Mouse (Mus musculus): ENCODE results near the gene Gm3952.

- TF ChIP-seq CTCF (IDR thresholded peaks at IDR 0.05; ENCODE audit: extremely low read depth, insufficient read depth, insufficient read length, insufficient replicate concordance) (no peak), POLR2A (IDR thresholded peaks at IDR 0.05; ENCODE audit: low read depth, low read length) (no peak)
These were observed 14.0 kb upstream of the Gm3952 start for GRCm38 (mm10) chr8:128812521-128812920.
